Mouse (Mus musculus): ENCODE data around the gene Xrcc2. TPM values are rescaled to one million over a fixed set of nuclear protein-coding genes. Genes with fewer than 3 reads are reported as not detected.

The Xrcc2 gene
- polyA plus RNA-seq, 1 experiment from 2014 or later = 19.9 TPM

DNA sequence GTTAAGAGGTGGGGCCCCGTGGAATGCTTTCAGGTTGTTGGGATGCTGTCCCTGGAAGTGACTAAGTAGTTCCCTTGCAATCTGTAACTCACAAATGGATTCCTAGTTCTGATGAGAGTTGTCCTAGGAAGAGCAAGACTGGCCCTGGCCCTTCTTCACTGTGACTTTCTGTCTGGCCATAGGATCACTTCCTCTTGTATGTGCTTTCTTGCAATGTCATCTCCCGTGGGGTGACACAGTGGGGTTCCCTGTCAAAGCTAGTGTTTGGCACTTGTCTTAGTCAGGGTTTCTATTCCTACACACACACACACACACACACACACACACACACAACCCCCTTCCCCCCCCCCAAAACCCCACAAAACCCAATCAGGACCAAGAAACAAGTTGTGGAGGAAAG is 42.5 kb downstream of the Xrcc2 start:
- H3K4me1 ChIP-seq = peaks cover 19% of the 10 kb centered on the region
- H3K36me3 ChIP-seq = peaks cover 3% of the 10 kb centered on the region; the same call in 1 of the 2 replicates
- H3K4me3 ChIP-seq = no peak overlapping the region
- H3K27ac ChIP-seq = no peak overlapping the region
- WGBS = 81% methylated on average over 2 of the region's 2 CpGs
- DNase-seq (ENCODE audit: low spot score) = no peak
- H3K9me3 ChIP-seq (replicated peaks) = no peaks in the 10 kb centered on the region
- H3K27me3 ChIP-seq (ENCODE audit: low read depth, poor library complexity, severe bottlenecking) = no peaks in the 10 kb centered on the region

GRCm38 (mm10) chr5:25654578-25654987 is 51.0 kb downstream of the Xrcc2 start:
- WGBS = 10% methylated on average over 14 of the region's 14 CpGs

GRCm38 (mm10) chr5:25653377-25653776 is 52.2 kb downstream of the Xrcc2 start:
- Histone ChIP-seq H3K9me3 (replicated peaks) (no peaks in the 10 kb centered on the region), H3K4me3 (no peak overlapping the region), H3K27me3 (ENCODE audit: low read depth, poor library complexity, severe bottlenecking) (peaks cover 4% of the 10 kb centered on the region; the same call in 1 of the 2 replicates), H3K4me1 (peaks cover 15% of the 10 kb centered on the region), H3K27ac (no peak overlapping the region), H3K36me3 (no peaks in the 10 kb centered on the region)
- DNase-seq (ENCODE audit: low spot score) = no peak
- WGBS = 70% methylated on average over 3 of the region's 3 CpGs

More at GRCm38 (mm10) chr5:25654578-25654987, 51.0 kb downstream of the Xrcc2 start:
- peak; percentile 63 for DNase-seq (ENCODE audit: low spot score)
- Histone ChIP-seq H3K4me3 (0 out of 2 replicates have a peak overlapping the region, but pooled peaks have one; percentile 9), H3K4me1 (peaks cover 15% of the 10 kb centered on the region), H3K9me3 (replicated peaks) (no peaks in the 10 kb centered on the region), H3K27me3 (ENCODE audit: low read depth, poor library complexity, severe bottlenecking) (peaks cover 4% of the 10 kb centered on the region; the same call in 1 of the 2 replicates), H3K27ac (peak overlapping the region; percentile 6; the same call in 1 of the 2 replicates), H3K36me3 (no peaks in the 10 kb centered on the region)

DNA sequence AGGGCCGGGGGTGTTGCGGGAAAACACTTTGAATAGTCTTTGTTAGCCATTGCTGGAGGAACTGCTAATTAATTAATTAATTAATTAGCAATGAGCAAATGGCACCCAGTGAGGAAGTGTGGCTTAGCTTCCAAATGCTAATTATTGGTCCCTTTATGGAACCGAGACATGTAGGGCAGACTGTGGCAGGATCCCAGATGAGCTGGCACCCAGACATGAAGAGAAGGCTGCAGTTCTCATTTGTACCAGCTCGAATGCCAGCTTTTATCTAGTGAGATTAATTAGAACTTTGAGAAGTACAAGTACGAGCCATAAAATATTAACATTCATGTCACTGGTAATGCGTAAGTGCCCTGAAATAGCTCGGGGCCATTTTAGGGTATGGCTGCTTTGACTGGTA is 53.2 kb downstream of the Xrcc2 start:
- WGBS = 91% methylated on average over 7 of the region's 7 CpGs
- Histone ChIP-seq H3K27me3 (ENCODE audit: low read depth, poor library complexity, severe bottlenecking) (peaks cover 4% of the 10 kb centered on the region; the same call in 1 of the 2 replicates), H3K27ac (no peak overlapping the region), H3K9me3 (replicated peaks) (no peaks in the 10 kb centered on the region), H3K4me3 (no peak overlapping the region), H3K4me1 (peaks cover 15% of the 10 kb centered on the region), H3K36me3 (no peaks in the 10 kb centered on the region)
- DNase-seq (ENCODE audit: low spot score) = no peak

DNA sequence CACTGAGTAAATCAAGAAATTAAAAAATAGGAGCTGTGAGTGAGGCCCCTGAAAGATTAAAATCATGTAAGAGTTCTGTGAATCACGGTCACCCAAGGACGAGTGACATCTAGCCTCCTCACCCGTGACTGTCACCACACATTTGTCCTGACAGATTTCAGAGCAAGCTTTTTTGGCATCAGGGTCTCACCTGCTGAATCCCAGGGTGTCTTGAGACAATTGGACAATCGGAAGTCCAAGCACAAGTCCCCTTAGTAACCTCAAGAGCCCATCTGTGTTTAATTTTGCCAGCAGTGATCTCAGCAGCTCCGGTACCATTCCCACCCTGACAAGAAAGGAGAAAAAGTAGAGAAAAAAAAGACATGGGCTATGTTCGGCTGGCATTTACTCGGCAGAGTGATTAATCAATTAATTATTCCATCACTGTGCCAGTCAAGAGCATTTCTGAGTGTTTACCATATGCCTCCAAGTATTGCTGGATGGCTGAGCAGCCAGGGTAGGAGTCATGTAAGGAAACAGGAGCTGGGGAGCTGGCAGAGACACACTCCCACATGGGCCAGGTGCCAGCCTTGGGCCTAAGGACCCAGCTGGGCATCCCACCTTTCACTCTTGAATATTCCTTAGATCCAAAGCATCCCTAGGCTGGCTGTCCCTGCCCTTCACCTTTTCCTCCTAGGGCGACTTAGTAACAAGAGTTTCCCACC is 59.8 kb downstream of the Xrcc2 start:
- Histone ChIP-seq H3K9me3 (replicated peaks) (no peaks in the 10 kb centered on the region), H3K36me3 (no peaks in the 10 kb centered on the region), H3K27ac (no peak overlapping the region), H3K4me3 (no peak overlapping the region), H3K4me1 (peaks cover 17% of the 10 kb centered on the region), H3K27me3 (ENCODE audit: low read depth, poor library complexity, severe bottlenecking) (no peaks in the 10 kb centered on the region)
- 65% methylated on average over 8 of the region's 8 CpGs for WGBS
- DNase-seq (ENCODE audit: low spot score) = no peak

- Histone ChIP-seq H3K27ac (no peak overlapping the region), H3K36me3 (no peaks in the 10 kb centered on the region)
- WGBS = 98% methylated on average over 2 of the region's 2 CpGs
Observed at GRCm38 (mm10) chr5:25644509-25644908, 61.1 kb downstream of the Xrcc2 start.

GRCm38 (mm10) chr5:25642741-25643140 is 62.9 kb downstream of the Xrcc2 start:
- H3K9me3 ChIP-seq (replicated peaks) = no peaks in the 10 kb centered on the region
- H3K4me3 ChIP-seq = no peak overlapping the region
- no peak overlapping the region for H3K27ac ChIP-seq
- no peaks in the 10 kb centered on the region for H3K36me3 ChIP-seq
- peaks cover 20% of the 10 kb centered on the region for H3K4me1 ChIP-seq
- no peaks in the 10 kb centered on the region for H3K27me3 ChIP-seq (ENCODE audit: low read depth, poor library complexity, severe bottlenecking)
- DNase-seq (ENCODE audit: low spot score) = no peak
- 84% methylated on average over 1 of the region's 1 CpGs for WGBS

More at GRCm38 (mm10) chr5:25644509-25644908, 61.1 kb downstream of the Xrcc2 start:
- H3K9me3 ChIP-seq (replicated peaks) = no peaks in the 10 kb centered on the region
- DNase-seq (ENCODE audit: low spot score) = no peak
- no peak overlapping the region for H3K4me3 ChIP-seq
- no peaks in the 10 kb centered on the region for H3K27me3 ChIP-seq (ENCODE audit: low read depth, poor library complexity, severe bottlenecking)
- H3K4me1 ChIP-seq = peaks cover 17% of the 10 kb centered on the region

Other genes starting within 250 kb of the Xrcc2 start
- gene Kmt2c, start 207.0 kb downstream of the Xrcc2 start, polyA plus RNA-seq (2016; fragmentation: Nextera tagmentation; extraction: Ambion mirVana) = 9.5 and 10.6 TPM in 2 replicates
- not detected in 2 replicates for gene Cct8l1, start 189.8 kb downstream of the Xrcc2 start, polyA plus RNA-seq (2016; fragmentation: Nextera tagmentation; extraction: Ambion mirVana)
- 2.8 and 3.4 TPM in 2 replicates for gene Actr3b, start 54.2 kb upstream of the Xrcc2 start, polyA plus RNA-seq (2016; fragmentation: Nextera tagmentation; extraction: Ambion mirVana)
- gene Gm21663, start 236.6 kb upstream of the Xrcc2 start, polyA plus RNA-seq (2016; fragmentation: Nextera tagmentation; extraction: Ambion mirVana) = not detected in 2 replicates
- gene Gm21671, start 248.6 kb upstream of the Xrcc2 start, polyA plus RNA-seq (2016; fragmentation: Nextera tagmentation; extraction: Ambion mirVana) = not detected in 2 replicates